Mouse (Mus musculus): ENCODE measurements around the gene Alpi. TPM values are rescaled to one million over a fixed set of nuclear protein-coding genes. Genes with fewer than 3 reads are reported as not detected.

Gene Alpi
- 6.0 and 6.9 TPM in 2 replicates for polyA plus RNA-seq (2012; rRNA removed)

DNA sequence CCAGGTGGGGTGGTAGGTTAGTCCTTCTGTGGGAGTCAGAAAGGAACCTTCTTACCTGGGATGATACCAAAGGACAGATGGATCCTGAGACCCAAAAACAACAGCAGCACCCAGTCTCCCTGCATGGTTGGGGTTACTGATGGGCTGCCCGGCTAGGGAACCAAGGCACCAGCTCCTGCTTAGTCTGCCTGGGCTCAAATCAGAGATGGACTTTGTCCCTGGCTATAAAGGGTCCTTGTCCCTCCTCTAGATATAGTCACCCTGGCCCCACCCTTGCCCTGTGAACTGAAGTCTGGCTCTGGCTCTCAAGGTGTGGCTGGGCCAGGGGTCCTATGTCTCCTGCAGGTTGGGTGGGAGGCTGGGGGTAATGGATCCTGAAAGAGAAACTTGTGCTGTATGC, at the start of gene Alpi:
Gene Alpi (minus strand): TSS at position 196 of the 400 bp plus-strand sequence.

GRCm38 (mm10) chr1:87124673-87125072, 23.3 kb upstream of the Alpi start, which contains the start of gene Akp3:
Gene Akp3, plus strand, starts transcription at chr1:87124973.

GRCm38 (mm10) chr1:87089828-87090227, 11.6 kb downstream of the Alpi start, which contains the start of gene Alppl2:
Gene Alppl2, minus strand, starts transcription at chr1:87089928.

Other genes starting within 250 kb of the Alpi start
- not detected in 2 replicates for gene Alppl2, start 11.7 kb downstream of the Alpi start, polyA plus RNA-seq (2012; rRNA removed)
- 0.32 and 0.81 TPM in 2 replicates for gene Akp3, start 23.4 kb upstream of the Alpi start, polyA plus RNA-seq (2012; rRNA removed)
- gene Ecel1, start 54.9 kb upstream of the Alpi start, polyA plus RNA-seq (2012; rRNA removed) = 0.15 and 0.20 TPM in 2 replicates
- 0.02 TPM in 1 of 2 replicates, not detected in the other for gene Prss56, start 81.7 kb upstream of the Alpi start, polyA plus RNA-seq (2012; rRNA removed)
- gene Chrnd, start 89.0 kb upstream of the Alpi start, polyA plus RNA-seq (2012; rRNA removed) = 0.10 and 0.18 TPM in 2 replicates
- 0.03 and 0.24 TPM in 2 replicates for gene Chrng, start 103.1 kb upstream of the Alpi start, polyA plus RNA-seq (2012; rRNA removed)
- gene Eif4e2, start 112.3 kb upstream of the Alpi start, polyA plus RNA-seq (2012; rRNA removed) = 10.6 and 11.5 TPM in 2 replicates
- 1.6 and 2.2 TPM in 2 replicates for gene Efhd1, start 162.8 kb upstream of the Alpi start, polyA plus RNA-seq (2012; rRNA removed)
- gene Gigyf2, start 225.4 kb upstream of the Alpi start, polyA plus RNA-seq (2012; rRNA removed) = 7.6 and 10.6 TPM in 2 replicates

Data from stomach, adult 2 months (tissue).